Mouse (Mus musculus) embryonic facial prominence, embryonic 14.5 days (tissue): ENCODE data around the gene Acer3. TPM values are rescaled to one million over a fixed set of nuclear protein-coding genes. Genes with fewer than 3 reads are reported as not detected.

Experiments used
- polyA plus RNA-seq: library from polyadenylated mRNA; unstranded; fragments of >200 nt; fragmentation: Nextera tagmentation; extraction: Ambion mirVana; gene quantifications from 2 replicates; pipeline ENCODE4 v1.2.1, GENCODE M21; 2014

The Acer3 gene
- polyA plus RNA-seq, 1 experiment from 2014 or later: 34.3 TPM

Other genes with a start within 250 kb of the Acer3 start
- gene Myo7a, start 201.7 kb downstream of the Acer3 start, polyA plus RNA-seq: 9.2 and 10.1 TPM in 2 replicates
- gene Omp, start 175.7 kb downstream of the Acer3 start, polyA plus RNA-seq: 2.7 and 4.8 TPM in 2 replicates
- 5.0 and 6.0 TPM in 2 replicates for gene Capn5, start 142.9 kb downstream of the Acer3 start, polyA plus RNA-seq
- 0.07 and 0.08 TPM in 2 replicates for gene B3gnt6, start 121.7 kb downstream of the Acer3 start, polyA plus RNA-seq
- gene Tsku, start 40.1 kb upstream of the Acer3 start, polyA plus RNA-seq: 23.6 and 24.7 TPM in 2 replicates
- gene Gucy2d, start 119.2 kb upstream of the Acer3 start, polyA plus RNA-seq: 0.31 TPM in 1 of 2 replicates, not detected in the other
- 9.7 and 10.6 TPM in 2 replicates for gene Lrrc32, start 168.1 kb upstream of the Acer3 start, polyA plus RNA-seq